Mouse (Mus musculus) MN1 (cell line): Measurements from ENCODE around the gene Nodal.

Experiments
- DNase-seq: peaks from one replicate; pipeline ENCODE4 v3.0.0-alpha.2; 2016; ENCODE audit warnings: low spot score

Nodal gene

GRCm38 (mm10) chr10:61417672-61418071, at the start of gene Nodal:
TSS of gene Nodal (plus strand) at chr10:61417972.
- DNase-seq: no peak

- no peak for DNase-seq
Observed at GRCm38 (mm10) chr10:61369755-61370154, 48.0 kb upstream of the Nodal start.

- DNase-seq: no peak
Observed at GRCm38 (mm10) chr10:61370273-61370979, 47.3 kb upstream of the Nodal start.

GRCm38 (mm10) chr10:61371884-61372584, 45.7 kb upstream of the Nodal start:
- DNase-seq: no peak

- DNase-seq: no peak
Observed at GRCm38 (mm10) chr10:61372585-61372923, 45.2 kb upstream of the Nodal start.

- no peak for DNase-seq
Observed at GRCm38 (mm10) chr10:61374076-61374475, 43.7 kb upstream of the Nodal start.

GRCm38 (mm10) chr10:61374771-61375481, 42.8 kb upstream of the Nodal start:
- no peak for DNase-seq

- DNase-seq: no peak
Observed at GRCm38 (mm10) chr10:61378050-61378449, 39.7 kb upstream of the Nodal start.

- no peak for DNase-seq
Observed at GRCm38 (mm10) chr10:61378698-61379097, 39.1 kb upstream of the Nodal start.

GRCm38 (mm10) chr10:61379340-61380040, 38.3 kb upstream of the Nodal start:
- no peak for DNase-seq

GRCm38 (mm10) chr10:61380186-61380585, 37.6 kb upstream of the Nodal start:
- no peak for DNase-seq

- DNase-seq: no peak
Observed at GRCm38 (mm10) chr10:61381823-61382222, 35.9 kb upstream of the Nodal start.

- peak; percentile 36 for DNase-seq
Observed at GRCm38 (mm10) chr10:61382281-61382731, 35.5 kb upstream of the Nodal start.

- DNase-seq: peak; percentile 81
Observed at GRCm38 (mm10) chr10:61383021-61383714, 34.6 kb upstream of the Nodal start, which contains the start of gene Pald1. TSS of gene Pald1 (minus strand) at chr10:61383530.

GRCm38 (mm10) chr10:61383715-61384047, 34.1 kb upstream of the Nodal start:
- DNase-seq: no peak

- no peak for DNase-seq
Observed at GRCm38 (mm10) chr10:61385174-61385573, 32.6 kb upstream of the Nodal start.

GRCm38 (mm10) chr10:61386284-61386683, 31.5 kb upstream of the Nodal start:
- DNase-seq: no peak

- no peak for DNase-seq
Observed at GRCm38 (mm10) chr10:61389020-61389419, 28.8 kb upstream of the Nodal start.

GRCm38 (mm10) chr10:61390148-61390547, 27.6 kb upstream of the Nodal start:
- no peak for DNase-seq

- no peak for DNase-seq
Observed at GRCm38 (mm10) chr10:61392584-61392983, 25.2 kb upstream of the Nodal start.

- DNase-seq: no peak
Observed at GRCm38 (mm10) chr10:61394476-61395136, 23.2 kb upstream of the Nodal start.
